8 mouse cellular contexts compared by ENCODE assay signal in the genomic region with DNA sequence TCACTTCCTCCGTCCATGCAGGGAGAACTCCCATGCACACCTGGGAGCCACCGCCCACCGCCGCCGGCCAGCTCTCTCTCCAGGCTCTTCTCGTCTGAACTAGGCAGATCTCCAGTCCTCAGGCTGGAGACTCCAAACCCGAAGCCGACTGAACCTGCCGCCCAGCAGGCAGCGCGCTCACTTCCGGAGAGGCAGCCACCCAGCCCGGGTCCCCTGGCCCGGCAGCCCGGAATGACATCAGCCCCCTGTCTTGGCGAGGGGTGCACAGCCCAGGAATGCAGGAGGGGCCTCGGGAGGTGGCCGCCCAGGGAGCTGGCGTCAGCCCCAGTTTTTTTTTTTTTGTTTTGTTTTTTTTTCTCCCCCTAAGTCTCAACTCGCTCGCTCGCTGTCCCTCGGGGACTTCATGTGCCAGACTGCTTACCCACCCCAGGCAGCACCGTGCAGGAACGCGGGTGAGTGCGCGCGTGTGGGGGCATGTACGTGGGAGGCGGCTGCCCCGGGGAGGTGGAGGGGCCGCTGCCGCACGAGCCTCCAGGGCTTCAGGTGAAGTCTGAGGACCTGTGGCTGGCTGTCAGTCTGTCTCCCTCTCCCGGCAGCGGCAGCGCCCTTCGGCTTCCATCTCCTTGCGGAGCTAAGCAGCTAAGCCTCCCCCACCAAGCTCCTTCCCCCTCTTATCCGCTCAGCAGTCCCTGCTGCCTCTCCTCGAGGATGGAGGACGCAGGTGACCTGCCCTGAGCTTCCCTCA. TPM values are rescaled to one million over a fixed set of nuclear protein-coding genes. Genes with fewer than 3 reads are reported as not detected.
DNase-seq lines count a peak whose midpoint lies in the region; ATAC-seq and TF ChIP-seq lines count a peak whose summit lies in the region.

No protein-coding gene starts in this region.

- ATAC-seq in embryonic facial prominence, embryonic 14.5 days (ENCODE audit: low read depth): peak; percentile 80
- ATAC-seq in heart, embryonic 15.5 days (replicated peaks; ENCODE audit: insufficient number of reproducible peaks, insufficient read depth, low FRiP score, low read depth): peak; percentile 63
- ATAC-seq in kidney, postnatal 0 days (replicated peaks; ENCODE audit: low FRiP score, low read depth): peak; percentile 69

- peak overlapping the region; percentile 47 for H3K4me3 ChIP-seq in embryonic facial prominence, embryonic 14.5 days (ENCODE audit: low read depth, low read length)
- H3K4me3 ChIP-seq in heart, embryonic 15.5 days: peak overlapping the region; percentile 69
- peak overlapping the region; percentile 38 for H3K4me3 ChIP-seq in kidney, postnatal 0 days (replicated peaks; ENCODE audit: low read depth, low read length)

- peaks cover 15% of the 10 kb centered on the region for H3K27me3 ChIP-seq in embryonic facial prominence, embryonic 14.5 days (replicated peaks; ENCODE audit: control insufficient read depth, insufficient read depth, low read length)
- no peaks in the 10 kb centered on the region for H3K27me3 ChIP-seq in heart, embryonic 15.5 days
- H3K27me3 ChIP-seq in kidney, postnatal 0 days (ENCODE audit: insufficient read depth, low read length): no peaks in the 10 kb centered on the region

- WGBS in embryonic facial prominence, embryonic 14.5 days: under 1% methylated on average over 30 of the region's 43 CpGs
- under 1% methylated on average over 43 of the region's 43 CpGs for WGBS in heart, embryonic 15.5 days
- WGBS in kidney, postnatal 0 days: under 1% methylated on average over 43 of the region's 43 CpGs

- H3K9me3 ChIP-seq in embryonic facial prominence, embryonic 14.5 days (ENCODE audit: control insufficient read depth, low read length): no peaks in the 10 kb centered on the region
- no peaks in the 10 kb centered on the region for H3K9me3 ChIP-seq in heart, embryonic 15.5 days (replicated peaks)
- no peaks in the 10 kb centered on the region for H3K9me3 ChIP-seq in kidney, postnatal 0 days (replicated peaks; ENCODE audit: low read length)

- peak overlapping the region; percentile 64 for H3K9ac ChIP-seq in embryonic facial prominence, embryonic 14.5 days (ENCODE audit: low read depth, low read length)
- H3K9ac ChIP-seq in heart, embryonic 15.5 days: peak overlapping the region; percentile 81
- H3K9ac ChIP-seq in kidney, postnatal 0 days (ENCODE audit: low read depth, low read length): peak overlapping the region; percentile 53

- peak overlapping the region; percentile 85 for H3K4me2 ChIP-seq in embryonic facial prominence, embryonic 14.5 days (ENCODE audit: low read depth, low read length)
- peak overlapping the region; percentile 84 for H3K4me2 ChIP-seq in heart, embryonic 15.5 days
- H3K4me2 ChIP-seq in kidney, postnatal 0 days (ENCODE audit: low read length): peak overlapping the region; percentile 71

- H3K4me1 ChIP-seq in embryonic facial prominence, embryonic 14.5 days (ENCODE audit: control insufficient read depth, insufficient read depth, low read length): peaks cover 18% of the 10 kb centered on the region; the same call in 1 of the 2 replicates
- peaks cover 63% of the 10 kb centered on the region for H3K4me1 ChIP-seq in heart, embryonic 15.5 days (replicated peaks)
- H3K4me1 ChIP-seq in kidney, postnatal 0 days (replicated peaks; ENCODE audit: insufficient read depth, low read length): peaks cover 12% of the 10 kb centered on the region; the same call in 1 of the 2 replicates

- TF ChIP-seq CTCF in kidney, postnatal 0 days (IDR thresholded peaks at IDR 0.05; ENCODE audit: low read depth): peak; percentile 57

- DNase-seq in left cerebral cortex, postnatal 36 days (ENCODE audit: low spot score in 2 of 2): peak; percentile 70
- no peak for DNase-seq in left cerebral cortex, postnatal 4 days
- peak; percentile 86 for DNase-seq in embryonic facial prominence, embryonic 14.5 days (ENCODE audit: low spot score)
- peak; percentile 80 for DNase-seq in kidney, postnatal 0 days (ENCODE audit: low spot score)
- DNase-seq in lung, postnatal 14 days: peak; percentile 74
- DNase-seq in retina, postnatal 1 day: peak; percentile 82
- peak; percentile 62 for DNase-seq in yolk sac, embryonic 10.5 days (ENCODE audit: low spot score)

- no peaks in the 10 kb centered on the region for H3K36me3 ChIP-seq in embryonic facial prominence, embryonic 14.5 days (ENCODE audit: control insufficient read depth, insufficient read depth, low read length)
- no peaks in the 10 kb centered on the region for H3K36me3 ChIP-seq in heart, embryonic 15.5 days
- H3K36me3 ChIP-seq in kidney, postnatal 0 days (ENCODE audit: insufficient read depth, low read length): no peaks in the 10 kb centered on the region

- intact Hi-C loops in left cerebral cortex, postnatal 36 days (cut with DNase I): no loop called here
- intact Hi-C loops in left cerebral cortex, postnatal 4 days (cut with DNase I): no loop called here

- H3K27ac ChIP-seq in embryonic facial prominence, embryonic 14.5 days (replicated peaks; ENCODE audit: low read depth, low read length): peak overlapping the region; percentile 75
- H3K27ac ChIP-seq in heart, embryonic 15.5 days: peak overlapping the region; percentile 96
- H3K27ac ChIP-seq in kidney, postnatal 0 days: peak overlapping the region; percentile 47; the same call in 1 of the 2 replicates

RNA-seq across cellular contexts. Expression of gene Crybb3, which starts 57.1 kb away (rescaled TPM):
- total RNA-seq in left cerebral cortex, postnatal 36 days (2021): 1 to 10 TPM; 1.1 to 2.4 TPM
- 1 to 10 TPM; 3.9 to 4.2 TPM for total RNA-seq in left cerebral cortex, postnatal 4 days (2021)
- 2.1 and 2.3 TPM in 2 replicates for polyA plus RNA-seq in embryonic facial prominence, embryonic 14.5 days (2014; fragmentation: Nextera tagmentation; extraction: Ambion mirVana)
- polyA plus RNA-seq in heart, embryonic 15.5 days (2015; fragmentation: Nextera tagmentation; extraction: Ambion mirVana): 0.83 and 1.5 TPM in 2 replicates
- 0.71 and 1.1 TPM in 2 replicates for polyA plus RNA-seq in kidney, postnatal 0 days (2015; fragmentation: Nextera tagmentation; extraction: Ambion mirVana)
